Mouse (Mus musculus) brain, embryonic 14.5 days (tissue): ENCODE measurements at regions not wholly inside any gene's neighbourhood (a gene's known extent, or its start where the extent isn't known, plus 50 kb on each side); places are given as distances from the start of the nearest gene placed in this dataset.

Experiments used
- DNase-seq: peaks from one replicate; pipeline ENCODE4 v3.0.0-alpha.2; 2011; ENCODE audit warnings: low read depth
- CTCF ChIP-seq: fragments of 200-500 bp; IDR thresholded peaks from 2 replicates; pipeline ENCODE4 v1.5.1; 2012; ENCODE audit warnings: inconsistent platforms, mild to moderate bottlenecking, moderate library complexity, borderline replicate concordance; ENCODE audit not compliant: insufficient read depth, insufficient read length; ENCODE audit errors: extremely low read depth
- POLR2A ChIP-seq: fragments of 200-500 bp; IDR thresholded peaks from 2 replicates; pipeline ENCODE4 v1.6.1; 2012; ENCODE audit warnings: mild to moderate bottlenecking, inconsistent platforms, borderline replicate concordance; ENCODE audit not compliant: poor library complexity, insufficient read depth, insufficient read length, severe bottlenecking; ENCODE audit errors: extremely low read depth

DNA sequence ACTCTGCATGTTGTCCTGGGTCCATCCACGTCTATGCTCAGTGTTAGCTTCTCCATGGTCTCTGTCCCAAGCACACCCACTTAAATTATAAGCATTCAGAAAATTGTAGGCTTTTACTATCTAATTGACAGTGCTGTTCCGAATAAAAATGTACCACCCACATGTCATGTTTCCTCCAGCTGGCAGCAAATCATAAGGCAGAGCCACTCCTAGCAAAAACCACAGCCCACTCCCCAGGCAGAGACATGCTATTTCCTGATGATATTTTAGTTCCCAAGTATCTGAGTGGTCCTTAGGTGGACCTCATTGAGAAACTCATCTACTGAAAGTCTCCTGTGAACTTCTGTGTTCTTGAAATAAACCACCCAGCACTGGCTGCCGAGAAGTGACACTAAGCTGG is 117.1 kb downstream of the Spata18 start:
- no peak for DNase-seq
- no peak for TF ChIP-seq POLR2A

DNA sequence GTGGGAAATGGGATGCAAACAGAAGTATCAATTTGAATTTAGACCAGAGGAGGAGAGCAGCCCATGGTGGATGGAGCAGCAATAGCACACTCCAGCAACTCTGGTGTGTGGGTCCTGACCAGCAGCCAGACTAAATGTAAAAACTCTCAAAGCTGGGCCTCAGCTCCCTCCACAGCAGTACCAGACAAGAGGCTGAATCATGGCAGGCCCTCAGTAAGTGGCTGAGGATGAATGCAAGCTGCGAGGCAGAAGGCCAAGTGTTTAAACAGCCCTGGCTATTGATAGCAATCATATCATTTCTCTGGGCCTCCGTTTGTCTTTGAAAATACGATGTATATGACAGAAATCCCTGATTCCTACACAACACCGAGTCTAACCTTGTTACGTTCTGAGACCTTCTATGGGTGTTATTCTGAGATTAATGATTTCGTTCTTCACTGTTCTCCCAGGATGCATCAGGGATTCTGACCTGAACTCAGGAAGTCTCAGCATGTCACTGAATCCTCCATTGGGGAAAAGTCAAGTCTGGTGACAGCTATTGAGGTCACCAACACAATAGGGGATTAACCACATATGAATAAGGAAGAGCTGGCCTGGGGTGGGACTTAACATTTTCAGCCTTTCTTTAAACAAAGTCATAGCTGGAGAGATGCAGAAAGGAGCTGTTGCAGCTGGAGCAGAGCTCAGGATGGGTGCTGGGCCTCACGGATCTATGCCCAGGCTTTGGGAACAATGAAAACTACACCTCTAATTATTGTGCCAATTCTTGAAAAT is 124.8 kb downstream of the Spata18 start:
- TF ChIP-seq CTCF, result no peak
- no peak for TF ChIP-seq POLR2A
- no peak for DNase-seq

DNA sequence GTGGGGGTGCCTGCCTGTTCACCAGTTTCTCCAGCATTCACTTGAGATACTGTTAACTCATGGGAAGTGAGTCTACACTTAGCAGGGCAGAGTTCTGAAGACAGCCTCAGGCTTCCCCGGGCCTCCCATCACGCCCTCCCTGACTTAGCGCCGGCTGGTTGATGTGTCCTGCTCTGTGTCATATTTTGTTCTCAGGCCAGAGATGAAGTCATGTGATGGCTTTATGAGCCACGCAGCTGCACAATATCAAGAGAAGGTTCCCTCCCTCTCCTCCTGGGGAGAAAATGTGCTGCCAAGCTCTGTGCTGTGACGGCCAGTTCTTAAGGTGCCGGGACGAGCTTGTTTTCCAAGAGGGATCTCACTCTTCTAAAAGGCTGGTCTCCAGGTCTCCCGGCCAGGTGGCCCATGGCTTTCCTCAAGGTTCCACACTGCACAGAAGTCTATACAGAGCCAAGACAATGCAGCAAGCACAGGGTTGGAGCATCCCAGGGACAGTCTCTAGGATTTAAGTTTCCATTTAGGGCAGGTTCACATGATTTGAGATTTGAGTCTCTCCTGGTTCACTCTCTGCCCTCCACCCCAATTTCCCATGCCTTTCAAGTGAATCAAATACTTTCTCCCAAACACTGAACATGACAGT is 126.2 kb downstream of the Spata18 start:
- TF ChIP-seq POLR2A (no peak), CTCF (no peak)

GRCm38 (mm10) chr5:73781190-73781940 is 130.2 kb downstream of the Spata18 start:
- no peak for DNase-seq
- TF ChIP-seq CTCF (no peak), POLR2A (no peak)

More for the DNA sequence above, 126.2 kb downstream of the Spata18 start:
- DNase-seq, result no peak

GRCm38 (mm10) chr5:73782214-73783091 is 131.3 kb downstream of the Spata18 start:
- no peak for TF ChIP-seq POLR2A
- no peak for TF ChIP-seq CTCF
- peak; percentile 8 for DNase-seq

DNA sequence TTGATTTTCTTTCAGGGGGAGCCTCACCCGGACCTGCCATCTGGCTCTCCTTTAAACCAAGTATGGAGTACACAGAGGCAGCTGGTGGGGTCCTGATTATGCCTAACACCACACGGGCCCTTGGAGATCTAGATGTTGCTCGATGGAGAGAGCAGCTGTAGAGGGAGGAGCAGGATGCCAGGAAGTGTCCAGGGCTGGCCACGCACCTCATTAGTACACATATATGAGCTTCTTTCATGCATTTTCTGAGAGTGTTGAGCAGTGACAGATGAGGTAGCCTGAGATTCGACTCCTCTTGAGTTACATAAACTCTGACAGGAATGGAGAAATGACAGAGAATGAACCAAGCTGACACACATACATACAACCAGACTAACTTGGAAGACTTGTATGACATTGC is 136.1 kb downstream of the Spata18 start:
- DNase-seq, result peak; percentile 29
- no peak for TF ChIP-seq POLR2A
- TF ChIP-seq CTCF, result no peak

GRCm38 (mm10) chr5:73792216-73792615 is 141.0 kb downstream of the Spata18 start:
- no peak for DNase-seq
- no peak for TF ChIP-seq CTCF
- TF ChIP-seq POLR2A, result no peak

DNA sequence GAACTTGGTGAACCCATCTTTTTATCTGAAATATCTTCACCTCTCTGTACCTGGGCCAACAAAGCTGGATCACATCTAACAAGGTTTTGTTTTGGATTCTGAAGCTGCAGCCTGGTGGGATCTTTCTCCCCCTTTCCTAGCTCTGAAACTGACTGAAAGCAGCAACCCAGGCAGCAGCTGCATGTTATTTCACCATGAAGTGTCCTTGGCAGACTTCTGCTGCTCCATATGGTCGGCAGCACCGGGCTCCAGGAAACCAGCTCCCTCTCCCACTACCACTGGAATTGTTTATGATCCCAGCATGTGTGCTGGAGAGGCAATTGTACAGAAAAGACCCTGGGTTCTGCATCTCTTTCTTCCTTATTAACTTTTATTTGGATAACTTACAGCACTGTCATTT is 145.0 kb downstream of the Spata18 start:
- peak; percentile 77 for DNase-seq
- TF ChIP-seq POLR2A (no peak), CTCF (no peak)

- DNase-seq, result no peak
- TF ChIP-seq CTCF (no peak), POLR2A (no peak)
Observed at GRCm38 (mm10) chr5:73797980-73798379, 146.8 kb downstream of the Spata18 start.

GRCm38 (mm10) chr5:73803431-73803830 is 152.3 kb downstream of the Spata18 start:
- no peak for DNase-seq
- TF ChIP-seq CTCF (no peak), POLR2A (no peak)
